Mouse (Mus musculus) hindlimb bud, embryonic 11.5 days (tissue): ENCODE measurements around the gene Nadsyn1.
A peak's percentile ranks its signal among the peaks of the same experiment; 100 is the strongest.

Source experiments
- DNase-seq: peaks from one replicate; pipeline ENCODE4 v3.0.0-alpha.2; 2012; ENCODE audit warnings: low read depth, low spot score; ENCODE audit errors: extremely low spot score

Nadsyn1 gene

GRCm38 (mm10) chr7:143822375-143823265 lies at the start of gene Nadsyn1, which contains the start of gene Dhcr7:
Nadsyn1 (minus strand) TSS chr7:143822849.
Dhcr7 (plus strand) TSS chr7:143823145.
- DNase-seq = peak; percentile 88

DNA sequence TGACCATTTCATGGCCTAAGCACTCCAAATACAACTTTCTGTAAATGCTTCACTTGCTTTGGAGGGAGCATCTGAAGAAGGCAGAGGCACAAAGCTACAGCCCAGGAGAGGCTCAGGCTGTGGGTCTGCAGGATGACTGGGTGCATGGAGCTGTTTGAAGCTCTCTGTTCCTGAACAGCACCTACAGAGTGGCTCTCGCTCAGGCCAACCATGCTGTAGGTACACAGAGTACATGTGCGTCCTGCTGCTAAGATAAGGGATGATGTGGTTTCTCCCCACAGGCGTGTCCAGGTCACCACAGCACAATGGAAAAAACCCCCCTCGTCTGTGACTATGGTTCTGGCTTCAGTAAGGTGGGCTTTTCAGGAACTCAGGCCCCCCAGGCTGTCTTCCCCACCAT lies 46.2 kb upstream of the Nadsyn1 start:
- DNase-seq = no peak

- DNase-seq = no peak
Observed at GRCm38 (mm10) chr7:143866538-143866937, 43.9 kb upstream of the Nadsyn1 start, which contains the start of gene Gm498. Gm498 (plus strand) TSS chr7:143866838.

GRCm38 (mm10) chr7:143848768-143849482 lies 26.3 kb upstream of the Nadsyn1 start:
- no peak for DNase-seq

- no peak for DNase-seq
Observed at GRCm38 (mm10) chr7:143848127-143848767, 25.6 kb upstream of the Nadsyn1 start.

DNA sequence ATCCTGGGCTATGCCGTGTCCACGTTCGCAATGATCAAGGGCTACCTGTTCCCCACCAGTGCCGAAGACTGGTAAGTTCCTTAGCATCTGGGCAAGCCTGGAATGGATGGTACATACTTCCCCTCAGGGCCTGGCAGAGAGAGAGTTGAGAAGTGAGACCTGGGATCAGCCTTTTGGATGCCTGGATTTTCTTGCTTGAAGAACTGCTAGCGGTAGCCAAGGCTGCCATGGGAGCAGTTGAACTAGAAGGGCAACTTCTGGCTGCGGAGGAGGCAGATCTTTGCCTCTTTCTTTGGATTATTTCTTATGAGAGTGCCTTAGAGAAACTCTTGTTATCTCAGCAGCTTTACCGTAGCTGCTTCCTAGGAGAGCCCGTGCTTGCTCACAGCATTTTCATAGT lies 18.7 kb upstream of the Nadsyn1 start:
- DNase-seq = no peak

DNA sequence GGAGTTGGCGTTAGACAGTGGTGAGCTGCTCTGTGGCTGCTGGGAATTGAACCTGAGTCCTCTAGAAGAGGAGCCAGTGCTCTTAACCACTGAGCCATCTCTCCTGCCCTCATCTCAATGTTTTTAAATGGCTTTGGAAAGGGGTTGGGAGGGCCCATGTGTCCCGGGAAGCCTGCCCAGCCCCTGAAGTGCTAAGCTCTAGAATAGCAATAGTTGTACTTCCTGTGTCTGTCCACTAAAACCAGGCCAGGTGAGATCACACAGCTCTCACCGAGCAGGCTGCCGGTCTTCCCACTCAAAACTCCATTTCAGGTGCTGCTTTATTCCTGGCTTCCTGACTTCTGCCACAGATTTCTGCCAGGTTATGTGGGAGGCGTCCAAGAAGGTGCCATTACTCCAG lies 17.5 kb upstream of the Nadsyn1 start:
- no peak for DNase-seq

GRCm38 (mm10) chr7:143837705-143838358 lies 15.2 kb upstream of the Nadsyn1 start:
- DNase-seq = no peak

- no peak for DNase-seq
Observed at GRCm38 (mm10) chr7:143834972-143835371, 12.3 kb upstream of the Nadsyn1 start.

DNA sequence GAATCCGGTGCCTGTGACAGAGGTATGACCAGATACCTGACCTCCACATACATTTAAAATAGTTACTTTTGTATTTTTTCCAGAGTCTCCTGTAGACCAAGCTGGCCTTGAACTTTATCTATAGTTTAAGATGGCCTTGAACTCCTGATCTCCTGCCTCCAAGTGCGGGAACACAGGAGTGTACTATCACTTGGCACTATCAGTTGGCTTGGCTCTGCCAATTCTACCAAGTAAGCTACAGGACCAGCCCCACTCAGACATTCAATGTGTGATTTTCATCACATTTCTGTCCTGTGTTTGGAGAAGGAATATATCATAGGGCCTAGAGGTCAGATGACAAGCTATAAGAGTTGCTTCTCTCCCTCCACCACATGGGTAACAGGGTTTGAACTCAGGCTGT lies 11.7 kb upstream of the Nadsyn1 start:
- DNase-seq = no peak

DNA sequence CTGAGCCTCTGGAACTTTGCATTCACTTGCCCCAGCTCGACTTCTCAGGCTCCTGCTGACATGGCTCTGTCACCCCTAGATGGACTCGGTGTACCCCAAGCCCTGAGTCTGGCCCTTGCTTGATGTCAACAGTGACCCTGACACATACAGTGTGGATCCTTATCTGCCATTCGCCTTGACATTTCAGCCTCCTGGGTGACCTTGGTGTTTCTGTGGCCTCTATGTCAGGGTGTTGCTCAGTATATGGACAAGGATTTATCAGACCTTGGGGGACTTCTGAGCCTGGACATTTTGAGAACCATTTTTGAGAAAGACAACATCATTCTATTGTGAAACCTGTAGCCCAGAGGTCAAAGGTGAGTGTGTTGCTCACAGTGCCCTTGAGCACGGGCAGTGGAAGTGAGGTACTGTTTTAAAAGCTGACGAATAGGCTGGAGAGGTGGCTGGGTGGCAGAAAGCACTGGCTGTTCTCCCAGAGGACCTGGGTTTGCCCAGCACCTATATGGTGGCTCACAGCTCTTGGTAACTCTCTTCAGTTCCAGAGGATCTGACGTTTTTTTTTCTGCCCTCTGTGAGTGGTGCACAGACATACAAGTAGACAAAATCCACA lies 11.0 kb upstream of the Nadsyn1 start:
- no peak for DNase-seq

DNA sequence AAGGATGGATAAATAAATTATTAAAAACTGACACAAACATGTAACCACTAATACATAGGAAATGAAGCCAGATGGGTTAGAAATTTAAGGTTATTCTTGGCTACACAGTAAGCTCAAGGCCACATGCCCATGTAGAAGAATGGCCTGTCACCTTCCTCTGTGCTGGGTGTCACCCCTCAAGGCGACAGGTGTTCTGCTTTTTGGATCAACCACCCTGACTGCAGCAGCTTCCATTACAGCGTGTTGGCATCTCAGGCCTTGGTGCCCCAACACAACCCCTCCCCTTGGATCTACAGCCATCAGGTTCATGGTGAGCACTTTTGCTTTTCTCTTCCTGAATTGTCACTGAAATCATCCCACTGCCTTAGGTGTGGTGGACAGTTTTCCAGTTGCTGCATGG lies 10.0 kb upstream of the Nadsyn1 start:
- no peak for DNase-seq

- no peak for DNase-seq
Observed at GRCm38 (mm10) chr7:143832196-143832595, 9.5 kb upstream of the Nadsyn1 start.

- no peak for DNase-seq
Observed at GRCm38 (mm10) chr7:143830399-143830798, 7.8 kb upstream of the Nadsyn1 start.

GRCm38 (mm10) chr7:143829504-143830331 lies 7.1 kb upstream of the Nadsyn1 start:
- DNase-seq = peak; percentile 92

DNA sequence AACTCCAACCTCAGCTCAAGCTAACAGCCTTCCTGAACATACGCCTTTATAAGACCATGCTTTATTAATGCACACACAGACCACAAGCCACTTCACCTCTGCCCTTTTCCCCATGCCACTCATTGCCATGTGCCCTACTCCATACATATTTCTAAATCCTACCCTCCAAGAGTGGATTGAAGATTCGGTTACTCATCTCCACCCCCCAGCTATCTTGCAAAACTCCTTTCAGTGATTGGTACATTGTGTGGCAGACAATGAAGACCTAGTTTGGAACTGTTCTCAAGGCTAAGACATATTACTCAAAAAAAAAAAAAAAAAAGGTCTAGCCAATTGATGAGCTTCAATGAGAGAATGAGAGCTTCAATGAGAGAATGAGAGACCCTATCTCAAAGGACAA lies 4.3 kb upstream of the Nadsyn1 start:
- no peak for DNase-seq

- no peak for DNase-seq
Observed at GRCm38 (mm10) chr7:143823266-143823605, 587 bp upstream of the Nadsyn1 start.

GRCm38 (mm10) chr7:143821241-143821640 lies 1.4 kb downstream of the Nadsyn1 start:
- DNase-seq = no peak

GRCm38 (mm10) chr7:143819201-143819600 lies 3.4 kb downstream of the Nadsyn1 start:
- no peak for DNase-seq

DNA sequence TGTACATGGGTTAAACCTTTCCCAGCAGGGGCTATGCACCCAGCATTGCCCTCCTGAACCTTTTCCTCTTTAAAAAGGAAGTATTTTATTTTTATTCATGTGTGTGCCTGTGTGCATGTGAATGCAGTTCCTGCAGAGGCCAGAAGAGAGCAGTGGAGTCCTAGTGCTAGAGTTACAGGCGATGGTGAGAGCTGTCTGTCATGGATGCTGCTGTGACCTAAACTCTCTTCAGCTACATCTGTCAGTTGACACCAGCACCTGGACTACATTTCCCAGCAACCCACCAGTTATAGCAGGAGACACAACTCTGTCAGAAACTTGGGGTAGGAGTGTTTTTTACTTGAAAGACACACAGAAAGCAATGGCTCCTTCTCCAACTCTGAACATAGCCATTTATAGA lies 13.7 kb downstream of the Nadsyn1 start:
- DNase-seq = no peak
